Mouse (Mus musculus) intestine, embryonic 14.5 days (tissue): ENCODE results near the gene Gm28230. TPM values are rescaled to one million over a fixed set of nuclear protein-coding genes. Genes with fewer than 3 reads are reported as not detected.

ENCODE experiments used
- microRNA counts: library from miRNA; unstranded; fragments of <30 nt; microRNA quantifications from one replicate; lab custom pipeline; 2016
- microRNA-seq: library from miRNA; unstranded; fragments of <30 nt; microRNA quantifications from one replicate; pipeline ENCODE4, GENCODE M21; 2016
- polyA plus RNA-seq: library from polyadenylated mRNA; unstranded; fragments of >200 nt; fragmentation: Nextera tagmentation; extraction: Ambion mirVana; gene quantifications from 2 replicates; pipeline ENCODE4 v1.2.1, GENCODE M21; 2014

The Gm28230 gene
- polyA plus RNA-seq, 1 experiment from 2014 or later: 0.38 TPM

MicroRNA genes within 50 kb of the gene (microRNA counts, 519-probe panel; counts per million panel counts)
- 4,849 counts per million, percentile 82 among the panel's probes with 10 or more counts for microRNA mmu-miR-10b (lab: Ali Mortazavi, UCI)

Small RNAs within 50 kb of the gene (microRNA-seq; reads per million reads assigned to microRNA genes)
- not detected for gene Gm44463
- gene Mir10b: 50,239 reads per million, percentile 100 among the genes with 10 or more reads in this experiment

Other genes with a start within 250 kb of the Gm28230 start
- gene Lnpk, start 147.3 kb upstream of the Gm28230 start, polyA plus RNA-seq: 22.5 and 23.7 TPM in 2 replicates
- gene Evx2, start 67.2 kb upstream of the Gm28230 start, polyA plus RNA-seq: not detected in 2 replicates
- not detected in 2 replicates for gene Hoxd13, start 58.4 kb upstream of the Gm28230 start, polyA plus RNA-seq
- gene Hoxd12, start 51.7 kb upstream of the Gm28230 start, polyA plus RNA-seq: 0.24 and 0.34 TPM in 2 replicates
- 3.6 and 4.2 TPM in 2 replicates for gene Hoxd11, start 47.2 kb upstream of the Gm28230 start, polyA plus RNA-seq
- gene Hoxd10, start 34.8 kb upstream of the Gm28230 start, polyA plus RNA-seq: 7.8 and 13.7 TPM in 2 replicates
- gene Hoxd9, start 29.0 kb upstream of the Gm28230 start, polyA plus RNA-seq: 3.9 and 6.8 TPM in 2 replicates
- 6.1 and 8.4 TPM in 2 replicates for gene Hoxd8, start 22.1 kb upstream of the Gm28230 start, polyA plus RNA-seq
- gene Hoxd3, start 14.8 kb upstream of the Gm28230 start, polyA plus RNA-seq: 27.6 and 27.8 TPM in 2 replicates
- 1.6 and 2.9 TPM in 2 replicates for gene Hoxd4, start 14.8 kb upstream of the Gm28230 start, polyA plus RNA-seq
- gene Hoxd1, start 36.3 kb downstream of the Gm28230 start, polyA plus RNA-seq: 0.62 TPM in 1 of 2 replicates, not detected in the other
- 124 and 126 TPM in 2 replicates for gene Mtx2, start 99.1 kb downstream of the Gm28230 start, polyA plus RNA-seq